16 mouse cellular contexts compared by ENCODE assay signal in genomic region chr2:118401834-118402727, GRCm38 (mm10). TPM values are rescaled to one million over a fixed set of nuclear protein-coding genes. Genes with fewer than 3 reads are reported as not detected.
DNase-seq lines count a peak whose midpoint lies in the region; ATAC-seq and TF ChIP-seq lines count a peak whose summit lies in the region.
"Had no signal": no experiment of that assay in that cellular context is flagged by ENCODE, and none has a peak within 500 bp of the region (broad histone marks: within the 10 kb centered on the region; RNA-seq: fewer than 3 reads in every experiment).

No protein-coding gene starts in this region.

- no peak for TF ChIP-seq EP300 in lung, postnatal 0 days (IDR thresholded peaks at IDR 0.05)

- H3K9ac ChIP-seq in hindbrain, postnatal 0 days (replicated peaks; ENCODE audit: low read length): no peak overlapping the region
- H3K9ac ChIP-seq in hindbrain, embryonic 11.5 days (ENCODE audit: low read depth, low read length): no peak overlapping the region
- no peak overlapping the region for H3K9ac ChIP-seq in midbrain, postnatal 0 days (replicated peaks; ENCODE audit: low read length, poor library complexity, severe bottlenecking)
- no peak overlapping the region for H3K9ac ChIP-seq in lung, postnatal 0 days (replicated peaks; ENCODE audit: low read depth)
- H3K9ac ChIP-seq: embryonic facial prominence, embryonic 13.5 days; heart, embryonic 15.5 days; hindbrain, embryonic 12.5 days had no signal

- no peak overlapping the region for H3K4me2 ChIP-seq in hindbrain, postnatal 0 days (ENCODE audit: low read depth, low read length)
- H3K4me2 ChIP-seq in hindbrain, embryonic 11.5 days (replicated peaks; ENCODE audit: low read depth, low read length): no peak overlapping the region
- H3K4me2 ChIP-seq in midbrain, postnatal 0 days (ENCODE audit: low read depth, low read length, poor library complexity, severe bottlenecking): no peak overlapping the region
- no peak overlapping the region for H3K4me2 ChIP-seq in lung, postnatal 0 days (replicated peaks; ENCODE audit: low read depth, low read length)
- H3K4me2 ChIP-seq: embryonic facial prominence, embryonic 13.5 days; heart, embryonic 15.5 days; hindbrain, embryonic 12.5 days had no signal

- no peaks in the 10 kb centered on the region for H3K4me1 ChIP-seq in hindbrain, postnatal 0 days (ENCODE audit: insufficient read depth, low read length)
- no peaks in the 10 kb centered on the region for H3K4me1 ChIP-seq in hindbrain, embryonic 11.5 days (replicated peaks; ENCODE audit: control insufficient read depth, insufficient read depth, low read length)
- H3K4me1 ChIP-seq in midbrain, postnatal 0 days (ENCODE audit: insufficient read depth, low read length): no peaks in the 10 kb centered on the region
- peaks cover 6% of the 10 kb centered on the region for H3K4me1 ChIP-seq in midbrain, embryonic 10.5 days
- no peaks in the 10 kb centered on the region for H3K4me1 ChIP-seq in lung, postnatal 0 days (ENCODE audit: insufficient read depth, low read depth, low read length)
- H3K4me1 ChIP-seq: embryonic facial prominence, embryonic 13.5 days; heart, embryonic 15.5 days; hindbrain, embryonic 12.5 days had no signal

- 68% methylated on average over 5 of the region's 5 CpGs for WGBS in hindbrain, postnatal 0 days
- WGBS in hindbrain, embryonic 11.5 days: 86% methylated on average over 5 of the region's 5 CpGs
- WGBS in midbrain, postnatal 0 days: 76% methylated on average over 5 of the region's 5 CpGs
- WGBS in midbrain, embryonic 10.5 days: 83% methylated on average over 5 of the region's 5 CpGs
- 69% methylated on average over 5 of the region's 5 CpGs for WGBS in lung, postnatal 0 days

- peak; percentile 41 for DNase-seq in hindbrain, postnatal 0 days (ENCODE audit: low spot score)
- DNase-seq in hindbrain, embryonic 11.5 days (ENCODE audit: low spot score): no peak
- peak; percentile 27 for DNase-seq in midbrain, postnatal 0 days (ENCODE audit: low spot score)
- no peak for DNase-seq in midbrain, embryonic 10.5 days (ENCODE audit: low spot score)
- DNase-seq in lung, postnatal 0 days (ENCODE audit: low spot score): peak; percentile 77
- no peak for DNase-seq in adipocyte (ENCODE audit: low spot score)
- DNase-seq in ovary, postnatal 10 days (ENCODE audit: low spot score): no peak
- DNase-seq: B cell, adult 2 months; cerebellum, adult 8-10 months; kidney, postnatal 14 days; liver; midbrain, embryonic 14.5 days; thymus, postnatal 4 days had no signal

- no peaks in the 10 kb centered on the region for H3K27me3 ChIP-seq in hindbrain, postnatal 0 days (ENCODE audit: insufficient read depth, low read length)
- H3K27me3 ChIP-seq in hindbrain, embryonic 11.5 days (ENCODE audit: control insufficient read depth, insufficient read depth, low read length): no peaks in the 10 kb centered on the region
- no peaks in the 10 kb centered on the region for H3K27me3 ChIP-seq in midbrain, postnatal 0 days (ENCODE audit: insufficient read depth, low read length)
- H3K27me3 ChIP-seq in midbrain, embryonic 10.5 days (ENCODE audit: low read depth, poor library complexity, severe bottlenecking): no peaks in the 10 kb centered on the region
- no peaks in the 10 kb centered on the region for H3K27me3 ChIP-seq in lung, postnatal 0 days (replicated peaks; ENCODE audit: insufficient read depth, low read length)
- H3K27me3 ChIP-seq: embryonic facial prominence, embryonic 13.5 days; heart, embryonic 15.5 days; hindbrain, embryonic 12.5 days had no signal

- no peak for TF ChIP-seq CTCF in hindbrain, postnatal 0 days (IDR thresholded peaks at IDR 0.05; ENCODE audit: low read depth)
- TF ChIP-seq CTCF in midbrain, postnatal 0 days (IDR thresholded peaks at IDR 0.05): no peak
- no peak for TF ChIP-seq CTCF in lung, postnatal 0 days (IDR thresholded peaks at IDR 0.05)

- no peak overlapping the region for H3K27ac ChIP-seq in hindbrain, postnatal 0 days
- H3K27ac ChIP-seq in hindbrain, embryonic 11.5 days (ENCODE audit: low read depth, low read length): no peak overlapping the region
- no peak overlapping the region for H3K27ac ChIP-seq in midbrain, postnatal 0 days (ENCODE audit: low read depth, low read length)
- H3K27ac ChIP-seq in midbrain, embryonic 10.5 days (replicated peaks): no peak overlapping the region
- H3K27ac ChIP-seq in lung, postnatal 0 days (ENCODE audit: low read length): peak overlapping the region; percentile 59
- H3K27ac ChIP-seq: embryonic facial prominence, embryonic 13.5 days; heart, embryonic 15.5 days; hindbrain, embryonic 12.5 days had no signal

- ATAC-seq in hindbrain, postnatal 0 days: peak; percentile 45; the same call in 1 of the 2 replicates
- ATAC-seq in hindbrain, embryonic 11.5 days (ENCODE audit: low FRiP score): no peak
- ATAC-seq in midbrain, postnatal 0 days (ENCODE audit: low FRiP score): no peak
- peak; percentile 85 for ATAC-seq in lung, postnatal 0 days

- no peaks in the 10 kb centered on the region; the same call in 1 of the 2 replicates for H3K36me3 ChIP-seq in hindbrain, postnatal 0 days (ENCODE audit: insufficient read depth, low read length)
- no peaks in the 10 kb centered on the region for H3K36me3 ChIP-seq in hindbrain, embryonic 11.5 days (ENCODE audit: control insufficient read depth, insufficient read depth, low read length)
- 0 out of 2 replicates have a peak, but pooled peaks cover 8% of the 10 kb centered on the region for H3K36me3 ChIP-seq in midbrain, postnatal 0 days (ENCODE audit: insufficient read depth, low read length)
- peaks cover 7% of the 10 kb centered on the region; the same call in 1 of the 2 replicates for H3K36me3 ChIP-seq in midbrain, embryonic 10.5 days
- no peaks in the 10 kb centered on the region for H3K36me3 ChIP-seq in lung, postnatal 0 days (ENCODE audit: insufficient read depth, low read length)
- H3K36me3 ChIP-seq: heart, embryonic 15.5 days; hindbrain, embryonic 12.5 days had no signal

- H3K4me3 ChIP-seq in hindbrain, postnatal 0 days (ENCODE audit: low read length): no peak overlapping the region
- H3K4me3 ChIP-seq in hindbrain, embryonic 11.5 days (ENCODE audit: low read depth, low read length): no peak overlapping the region
- no peak overlapping the region for H3K4me3 ChIP-seq in midbrain, postnatal 0 days (ENCODE audit: low read depth, low read length)
- H3K4me3 ChIP-seq in midbrain, embryonic 10.5 days: no peak overlapping the region
- H3K4me3 ChIP-seq in lung, postnatal 0 days (ENCODE audit: low read depth, low read length): no peak overlapping the region
- H3K4me3 ChIP-seq: embryonic facial prominence, embryonic 13.5 days; heart, embryonic 15.5 days; hindbrain, embryonic 12.5 days had no signal

- no peaks in the 10 kb centered on the region for H3K9me3 ChIP-seq in hindbrain, postnatal 0 days (ENCODE audit: low read length)
- H3K9me3 ChIP-seq in hindbrain, embryonic 11.5 days (ENCODE audit: control insufficient read depth, low read length): no peaks in the 10 kb centered on the region
- no peaks in the 10 kb centered on the region for H3K9me3 ChIP-seq in midbrain, postnatal 0 days (ENCODE audit: low read length)
- no peaks in the 10 kb centered on the region for H3K9me3 ChIP-seq in midbrain, embryonic 10.5 days (replicated peaks)
- no peaks in the 10 kb centered on the region for H3K9me3 ChIP-seq in lung, postnatal 0 days (ENCODE audit: low read length)
- H3K9me3 ChIP-seq: embryonic facial prominence, embryonic 13.5 days; heart, embryonic 15.5 days; hindbrain, embryonic 12.5 days had no signal

RNA-seq across cellular contexts. Expression of gene Eif2ak4, which starts 13.7 kb away (rescaled TPM):
- 15.4 and 16.3 TPM in 2 replicates for total RNA-seq in hindbrain, postnatal 0 days (2014; rRNA removed)
- polyA plus RNA-seq in hindbrain, postnatal 0 days (2015; fragmentation: Nextera tagmentation; extraction: Ambion mirVana): 7.1 and 7.2 TPM in 2 replicates
- 11.0 and 11.7 TPM in 2 replicates for polyA plus RNA-seq in hindbrain, embryonic 11.5 days (2014; fragmentation: Nextera tagmentation; extraction: Ambion mirVana)
- 17.2 TPM in 2 replicates for total RNA-seq in midbrain, postnatal 0 days (2014; rRNA removed)
- 7.6 and 8.5 TPM in 2 replicates for polyA plus RNA-seq in midbrain, postnatal 0 days (2015; fragmentation: Nextera tagmentation; extraction: Ambion mirVana)
- 10.6 and 10.7 TPM in 2 replicates for polyA plus RNA-seq in midbrain, embryonic 10.5 days (2016; fragmentation: Nextera tagmentation; extraction: Ambion mirVana)
- 5.2 and 6.2 TPM in 2 replicates for polyA plus RNA-seq in lung, postnatal 0 days (2015; fragmentation: Nextera tagmentation; extraction: Ambion mirVana)

RNA-seq across cellular contexts. Expression of gene Gpr176, which starts 28.9 kb away (rescaled TPM):
- 11.6 and 17.3 TPM in 2 replicates for total RNA-seq in hindbrain, postnatal 0 days (2014; rRNA removed)
- 6.7 and 8.4 TPM in 2 replicates for polyA plus RNA-seq in hindbrain, postnatal 0 days (2015; fragmentation: Nextera tagmentation; extraction: Ambion mirVana)
- polyA plus RNA-seq in hindbrain, embryonic 11.5 days (2014; fragmentation: Nextera tagmentation; extraction: Ambion mirVana): 0.59 and 0.82 TPM in 2 replicates
- total RNA-seq in midbrain, postnatal 0 days (2014; rRNA removed): 13.1 and 15.1 TPM in 2 replicates
- polyA plus RNA-seq in midbrain, postnatal 0 days (2015; fragmentation: Nextera tagmentation; extraction: Ambion mirVana): 9.0 and 9.3 TPM in 2 replicates
- 0.16 and 0.32 TPM in 2 replicates for polyA plus RNA-seq in midbrain, embryonic 10.5 days (2016; fragmentation: Nextera tagmentation; extraction: Ambion mirVana)
- 0.18 and 0.26 TPM in 2 replicates for polyA plus RNA-seq in lung, postnatal 0 days (2015; fragmentation: Nextera tagmentation; extraction: Ambion mirVana)

Comparison
In these comparisons a context has a peak if more than half of its experiments do, and no peak if none do; other contexts are left out.
1. ATAC-seq: peak in hindbrain, postnatal 0 days (single experiment) and lung, postnatal 0 days (single experiment); none in hindbrain, embryonic 11.5 days (single experiment) and midbrain, postnatal 0 days (single experiment).
2. DNase-seq: peak in hindbrain, postnatal 0 days (single experiment), midbrain, postnatal 0 days (single experiment) and lung, postnatal 0 days (single experiment); none in hindbrain, embryonic 11.5 days (single experiment), midbrain, embryonic 10.5 days (single experiment), adipocyte (single experiment) and ovary, postnatal 10 days (single experiment).